Mouse (Mus musculus) heart, adult 2 months (tissue): ENCODE measurements around the gene Tmem199. TPM values are rescaled to one million over a fixed set of nuclear protein-coding genes. Genes with fewer than 3 reads are reported as not detected.

Experiments used
- DNase-seq, 2 experiments: peaks; one replicate each; pipeline ENCODE4 v3.0.0; 2021
- H3K27ac ChIP-seq: fragments of 200-600 bp; 2 replicates; pipeline ENCODE4 v1.8.1; 2022
- H3K27me3 ChIP-seq: fragments of 200-500 bp; 2 replicates; pipeline ENCODE4 v1.6.1; 2012; ENCODE audit warnings: mild to moderate bottlenecking, low read length, inconsistent platforms, mixed read lengths; ENCODE audit not compliant: control insufficient read depth, insufficient read depth
- H3K36me3 ChIP-seq: fragments of 200-500 bp; 2 replicates; pipeline ENCODE4 v1.6.1; 2012; ENCODE audit warnings: low read length, inconsistent platforms; ENCODE audit not compliant: control insufficient read depth, insufficient read depth
- H3K4me1 ChIP-seq: fragments of 200-500 bp; 2 replicates; pipeline ENCODE4 v1.6.1; 2011; ENCODE audit warnings: low read length; ENCODE audit not compliant: control insufficient read depth, insufficient read depth
- H3K4me3 ChIP-seq: fragments of 200-600 bp; 2 replicates; pipeline ENCODE4 v1.8.1; 2022
- H3K79me2 ChIP-seq: fragments of 200-500 bp; replicated peaks from 2 replicates; pipeline ENCODE4 v1.6.1; 2012; ENCODE audit warnings: mild to moderate bottlenecking, inconsistent platforms, low read length, moderate library complexity, mixed read lengths; ENCODE audit not compliant: control insufficient read depth, insufficient read depth
- H3K9ac ChIP-seq: fragments of 200-500 bp; 2 replicates; pipeline ENCODE4 v1.6.1; 2012; ENCODE audit warnings: low read depth, mild to moderate bottlenecking, control low read depth, inconsistent platforms, low read length, mixed read lengths
- CTCF ChIP-seq: fragments of 200-600 bp; IDR thresholded peaks from 2 replicates; pipeline ENCODE4 v1.8.1; 2022; ENCODE audit warnings: antibody characterized with exemption, mild to moderate bottlenecking, moderate library complexity
- EP300 ChIP-seq: fragments of 200-500 bp; IDR thresholded peaks from 2 replicates; pipeline ENCODE4 v1.6.1; 2011; ENCODE audit warnings: low read depth, low read length, control low read depth; ENCODE audit not compliant: insufficient read depth
- POLR2A ChIP-seq: fragments of 200-500 bp; IDR thresholded peaks from 2 replicates; pipeline ENCODE4 v1.6.1; 2011; ENCODE audit warnings: mild to moderate bottlenecking, low read depth, low read length, control low read depth; ENCODE audit not compliant: insufficient read depth
- WGBS: fragments of 180-500 bp; shearing (Covaris S2); methylation state at CpG from one replicate; pipeline ENCODE4 v1.1.7; 2018; 5-methylcytosine and 5-hydroxymethylcytosine counted together
- intact Hi-C: fragments of 180-260 bp; cut with DNase I; formaldehyde crosslinking; loops from one replicate; pipeline ENCODE4 v1.15.1; 2025
- long read RNA-seq: library from polyadenylated mRNA; stranded (forward); transcript quantifications from one replicate; pipeline ENCODE4 v2.0.0, GENCODE M21; 2021
- polyA plus RNA-seq: library from polyadenylated mRNA; depleted of rRNA; stranded (reverse); fragments of >200 nt; gene quantifications from 2 replicates; pipeline ENCODE4 v1.2.3, GENCODE M21; 2012; rRNA removed
- total RNA-seq, 2 experiments: library from RNA; stranded (reverse); gene quantifications; 2 replicates each; pipeline ENCODE4 v1.2.3; 2021

Gene Tmem199
- total RNA-seq: 10 to 100 TPM; 11.3 to 11.5 TPM
- polyA plus RNA-seq: 7.9 and 14.0 TPM in 2 replicates
- long read RNA-seq, transcript Tmem199-201 (6 exons, 1,347 nt): major isoform, 11 of 12 reads
- long read RNA-seq, partial matches to known transcripts: 1 of 12 reads
- long read RNA-seq, other reads (novel, unspliced or antisense): 0 of 12 reads

- Histone ChIP-seq H3K36me3 (no peaks in the 10 kb centered on the region; the same call in 1 of the 2 replicates), H3K4me3 (peak within 1 kb of the TSS; percentile 96), H3K27ac (peak within 1 kb of the TSS; percentile 93), H3K4me1 (no peaks in the 10 kb centered on the region), H3K79me2 (no peaks in the 10 kb centered on the region), H3K9ac (peak within 1 kb of the TSS; percentile 87), H3K27me3 (no peaks in the 10 kb centered on the region)
- WGBS: under 1% methylated on average over 67 of the region's 67 CpGs
- peak; percentile 91 to 92 for DNase-seq
- TF ChIP-seq POLR2A (peak; percentile 87), EP300 (no peak)
- intact Hi-C loops: loop anchor here (1.0 kb wide), 1 partner anchor 24 kb away; the partner anchor contains the start of genes Ift20 and Tnfaip1
Observed at GRCm38 (mm10) chr11:78512025-78512957, at the start of gene Tmem199, which contains the start of gene Poldip2. Gene Tmem199, minus strand, starts transcription at chr11:78512172. Gene Poldip2, plus strand, starts transcription at chr11:78512193.

GRCm38 (mm10) chr11:78560447-78560846, 48.5 kb upstream of the Tmem199 start:
- intact Hi-C loops: loop anchor here (2.0 to 10.0 kb wide), 3 partner anchors 134 to 362 kb away; partner anchors contain the start of gene Nlk
- DNase-seq: peak; percentile 53 to 62
- H3K27ac ChIP-seq: no peak overlapping the region

GRCm38 (mm10) chr11:78557241-78557640, 45.3 kb upstream of the Tmem199 start:
- Histone ChIP-seq H3K27me3 (no peaks in the 10 kb centered on the region), H3K4me1 (peaks cover 2% of the 10 kb centered on the region), H3K9ac (no peak overlapping the region), H3K79me2 (no peaks in the 10 kb centered on the region), H3K36me3 (no peaks in the 10 kb centered on the region), H3K27ac (no peak overlapping the region), H3K4me3 (no peak overlapping the region)
- DNase-seq: no peak
- WGBS: 66% methylated on average over 8 of the region's 8 CpGs
- TF ChIP-seq POLR2A: no peak
- TF ChIP-seq CTCF: peak; percentile 50
- no peak for TF ChIP-seq EP300
- intact Hi-C loops: loop anchor here (10.0 kb wide), 1 partner anchor 398 kb away; no protein-coding TSS in a partner anchor

More at GRCm38 (mm10) chr11:78560447-78560846, 48.5 kb upstream of the Tmem199 start:
- Histone ChIP-seq H3K4me1 (peaks cover 2% of the 10 kb centered on the region), H3K79me2 (no peaks in the 10 kb centered on the region), H3K27me3 (no peaks in the 10 kb centered on the region), H3K36me3 (no peaks in the 10 kb centered on the region), H3K4me3 (no peak overlapping the region), H3K9ac (no peak overlapping the region)
- TF ChIP-seq CTCF (peak; percentile 91), EP300 (peak; percentile 85), POLR2A (no peak)
- WGBS: 6% methylated on average over 4 of the region's 4 CpGs

- no peak for DNase-seq
- TF ChIP-seq POLR2A: no peak
- TF ChIP-seq EP300: no peak
- no peak for TF ChIP-seq CTCF
- H3K27me3 ChIP-seq: no peaks in the 10 kb centered on the region
- H3K4me3 ChIP-seq: no peak overlapping the region
- no peak overlapping the region for H3K9ac ChIP-seq
- H3K4me1 ChIP-seq: peaks cover 2% of the 10 kb centered on the region
- no peaks in the 10 kb centered on the region for H3K36me3 ChIP-seq
- WGBS: 68% methylated on average over 4 of the region's 4 CpGs
- intact Hi-C loops: loop anchor here (10.0 kb wide), 1 partner anchor 399 kb away; no protein-coding TSS in a partner anchor
- H3K27ac ChIP-seq: no peak overlapping the region
- no peaks in the 10 kb centered on the region for H3K79me2 ChIP-seq
Observed at GRCm38 (mm10) chr11:78556070-78556469, 44.1 kb upstream of the Tmem199 start.

GRCm38 (mm10) chr11:78555623-78556022, 43.7 kb upstream of the Tmem199 start:
- Histone ChIP-seq H3K27ac (no peak overlapping the region), H3K9ac (no peak overlapping the region), H3K4me1 (peaks cover 2% of the 10 kb centered on the region), H3K4me3 (no peak overlapping the region), H3K27me3 (no peaks in the 10 kb centered on the region), H3K36me3 (no peaks in the 10 kb centered on the region), H3K79me2 (no peaks in the 10 kb centered on the region)
- intact Hi-C loops: loop anchor here (10.0 kb wide), 1 partner anchor 399 kb away; no protein-coding TSS in a partner anchor
- no peak for DNase-seq
- 42% methylated on average over 3 of the region's 3 CpGs for WGBS
- TF ChIP-seq EP300 (no peak), CTCF (no peak), POLR2A (no peak)
